Mouse (Mus musculus) layer of hippocampus, adult 9-11 months (tissue): ENCODE measurements at regions not wholly inside any gene's neighbourhood (a gene's known extent, or its start where the extent isn't known, plus 50 kb on each side); places are given as distances from the start of the nearest gene placed in this dataset.

ENCODE experiments used
- DNase-seq: peaks from one replicate; pipeline ENCODE4 v3.0.0; 2022

DNA sequence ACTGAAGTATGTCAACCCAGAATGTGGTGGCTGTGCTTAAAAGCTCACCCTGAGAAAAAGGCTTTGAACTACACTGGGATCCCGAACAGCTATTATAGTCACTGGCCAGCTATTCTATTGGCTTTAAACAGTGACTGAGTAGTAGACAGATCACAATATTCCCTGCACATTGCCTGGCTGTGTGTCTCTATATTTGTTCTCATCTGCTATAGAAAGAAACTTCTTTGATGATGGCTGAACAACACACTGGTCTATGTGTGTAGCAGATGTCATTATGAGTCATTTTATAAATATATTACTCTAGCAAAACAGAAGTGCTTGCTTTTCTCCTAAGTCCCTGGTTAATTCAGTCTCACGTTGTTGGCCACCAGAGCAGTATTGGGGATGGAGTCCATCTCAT is 152.1 kb upstream of the Slco6d1 start:
- peak; percentile 9 for DNase-seq

GRCm38 (mm10) chr1:98270212-98270611 is 150.7 kb upstream of the Slco6d1 start:
- DNase-seq: no peak

- no peak for DNase-seq
Measured at GRCm38 (mm10) chr1:98273966-98274616, 146.8 kb upstream of the Slco6d1 start.

DNA sequence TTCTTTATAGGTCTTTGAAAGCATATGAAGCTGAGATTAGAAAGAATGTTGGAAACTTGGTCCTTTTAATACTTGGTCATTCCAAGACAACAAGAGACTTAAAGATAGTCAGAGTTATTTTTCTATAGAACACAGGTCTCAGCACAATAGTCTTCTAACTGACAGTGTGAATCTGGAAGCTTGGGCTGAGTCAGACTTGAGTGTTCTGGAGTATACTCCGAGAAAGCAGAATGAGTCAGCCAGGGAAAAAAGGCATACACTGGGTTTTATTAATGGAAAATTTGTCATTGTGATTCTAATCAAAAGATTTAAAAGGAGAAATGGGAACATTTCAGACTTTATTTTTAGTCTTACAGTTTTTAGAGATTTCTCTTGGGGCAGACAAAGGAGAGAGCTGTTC is 145.4 kb upstream of the Slco6d1 start:
- DNase-seq: no peak

- no peak for DNase-seq
Measured at GRCm38 (mm10) chr1:98279446-98280048, 141.4 kb upstream of the Slco6d1 start.

GRCm38 (mm10) chr1:98280263-98281052 is 140.5 kb upstream of the Slco6d1 start:
- no peak for DNase-seq

- DNase-seq: no peak
Measured at GRCm38 (mm10) chr1:98281053-98281770, 139.7 kb upstream of the Slco6d1 start.

- no peak for DNase-seq
Measured at GRCm38 (mm10) chr1:98281771-98282149, 139.2 kb upstream of the Slco6d1 start.

GRCm38 (mm10) chr1:98303166-98303565 is 117.8 kb upstream of the Slco6d1 start:
- DNase-seq: no peak

GRCm38 (mm10) chr1:98306363-98306762 is 114.6 kb upstream of the Slco6d1 start:
- DNase-seq: no peak

GRCm38 (mm10) chr1:98307519-98307918 is 113.4 kb upstream of the Slco6d1 start:
- no peak for DNase-seq

DNA sequence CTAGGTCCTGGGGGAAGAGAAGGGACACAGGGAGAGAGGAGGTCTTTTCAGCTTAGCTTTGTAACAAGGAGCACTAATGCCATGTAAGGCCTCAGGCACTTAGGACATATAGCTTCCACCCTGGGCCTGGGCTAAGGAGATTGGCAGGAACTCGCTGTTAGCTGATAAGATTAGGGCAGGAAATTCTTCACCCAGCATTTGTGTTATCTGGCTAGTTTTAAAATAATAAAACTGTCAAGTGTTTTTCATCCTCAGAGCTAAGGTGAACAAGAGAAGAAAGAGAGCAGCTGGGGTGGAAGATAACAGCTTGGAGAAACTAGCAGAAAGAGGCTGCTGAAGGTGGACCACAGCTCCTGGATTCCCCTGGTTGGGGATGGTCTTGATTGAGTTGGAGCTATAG is 111.0 kb upstream of the Slco6d1 start:
- no peak for DNase-seq

DNA sequence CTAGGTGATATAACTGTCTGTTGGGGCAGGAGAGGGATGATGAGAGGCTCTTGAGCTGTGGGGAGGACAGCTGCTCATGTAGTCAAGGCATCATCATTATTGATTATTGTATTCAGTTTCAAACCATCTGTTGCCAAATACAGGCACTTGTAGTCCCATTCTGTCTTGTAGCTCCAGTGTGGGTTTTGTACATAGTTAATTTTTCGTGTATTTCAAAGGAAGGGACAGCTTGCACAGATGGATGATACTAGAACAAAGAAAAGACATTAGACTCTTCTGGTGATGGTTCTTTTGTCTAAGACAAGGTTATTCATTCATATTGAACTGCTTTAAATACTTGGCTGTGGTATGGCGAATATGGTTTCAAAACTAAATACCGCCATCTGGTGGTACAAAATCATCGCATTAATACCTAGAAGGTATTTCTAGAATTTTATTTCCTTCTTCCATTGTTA is 70.8 kb upstream of the Slco6d1 start:
- DNase-seq: peak; percentile 57

DNA sequence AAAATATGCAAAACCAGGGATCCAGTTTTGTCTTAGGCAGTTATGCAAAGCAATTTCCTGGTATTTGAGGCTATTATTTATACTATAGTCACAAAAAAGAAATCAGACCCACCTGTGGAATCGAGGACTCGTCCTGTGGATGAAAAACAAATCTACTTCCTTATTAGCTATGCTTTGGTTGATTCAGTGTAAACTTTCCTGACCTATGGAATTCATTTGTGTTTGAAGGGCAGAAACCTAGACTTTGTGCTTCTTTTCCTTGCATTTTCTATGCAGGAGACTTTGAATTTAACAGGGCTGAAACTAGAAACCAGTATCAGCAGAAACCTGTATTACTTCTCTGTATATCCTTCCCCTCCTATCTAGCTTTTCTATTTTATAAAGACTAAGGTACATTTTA is 70.2 kb upstream of the Slco6d1 start:
- no peak for DNase-seq

- no peak for DNase-seq
Measured at GRCm38 (mm10) chr1:98351530-98351929, 69.4 kb upstream of the Slco6d1 start.
